Mouse (Mus musculus) megakaryocyte-erythroid progenitor cell, adult 5-6 weeks (primary cell): ENCODE results near the gene Ypel4. TPM values are rescaled to one million over a fixed set of nuclear protein-coding genes. Genes with fewer than 3 reads are reported as not detected.
"Not testable (repeated sequence)": the region's sequence is repeated elsewhere in the genome, so short reads cannot be mapped to it uniquely, and the experiment has no call there.

ENCODE experiments used
- ATAC-seq: replicated peaks from 2 replicates; pipeline ENCODE4 v1.8.0; 2016; ENCODE audit warnings: mild to moderate bottlenecking, inconsistent platforms; ENCODE audit not compliant: severe bottlenecking, poor library complexity, low FRiP score, low TSS enrichment
- total RNA-seq, 2 experiments: library from RNA; stranded (forward) in 1 of 2; stranded (reverse) in 1 of 2; fragments of 200-1000, 215-1000 nt in 1 of 2; fragments of >200 nt in 1 of 2; fragmentation: Nextera tagmentation in 1 of 2; gene quantifications; 2 replicates each; pipeline ENCODE4 v1.2.3; 2014 to 2017

Ypel4 gene
- total RNA-seq, 2 experiments from 2014 or later = 0.39 to 3.7 TPM

GRCm38 (mm10) chr2:84726716-84727115, 7.1 kb upstream of the Ypel4 start:
- ATAC-seq = no peak

GRCm38 (mm10) chr2:84727172-84727858, 6.5 kb upstream of the Ypel4 start, which contains the start of gene Clp1:
TSS of gene Clp1 (minus strand) at chr2:84727350.
- peak; percentile 97 for ATAC-seq

- ATAC-seq = not testable (repeated sequence)
Observed at GRCm38 (mm10) chr2:84728191-84728590, 5.7 kb upstream of the Ypel4 start.

- no peak for ATAC-seq
Observed at GRCm38 (mm10) chr2:84731206-84731605, 2.7 kb upstream of the Ypel4 start.

GRCm38 (mm10) chr2:84732394-84732793, 1.5 kb upstream of the Ypel4 start:
- ATAC-seq = no peak

- no peak for ATAC-seq
Observed at GRCm38 (mm10) chr2:84734351-84734864, 550 bp downstream of the Ypel4 start.

- ATAC-seq = no peak
Observed at GRCm38 (mm10) chr2:84734919-84735318, 1.1 kb downstream of the Ypel4 start.

GRCm38 (mm10) chr2:84735346-84735920, 1.6 kb downstream of the Ypel4 start:
- peak; percentile 91 for ATAC-seq

- ATAC-seq = no peak
Observed at GRCm38 (mm10) chr2:84736312-84737161, 2.7 kb downstream of the Ypel4 start.

- no peak for ATAC-seq
Observed at GRCm38 (mm10) chr2:84737451-84737925, 3.6 kb downstream of the Ypel4 start.

GRCm38 (mm10) chr2:84738271-84738911, 4.5 kb downstream of the Ypel4 start:
- no peak for ATAC-seq

- ATAC-seq = peak; percentile 29; the same call in 1 of the 2 replicates
Observed at GRCm38 (mm10) chr2:84740608-84741333, 6.9 kb downstream of the Ypel4 start.

- ATAC-seq = no peak
Observed at GRCm38 (mm10) chr2:84741841-84742450, 8.1 kb downstream of the Ypel4 start.

- ATAC-seq = peak; percentile 35; the same call in 1 of the 2 replicates
Observed at GRCm38 (mm10) chr2:84742451-84743283, 8.8 kb downstream of the Ypel4 start.

GRCm38 (mm10) chr2:84743561-84743960, 9.7 kb downstream of the Ypel4 start, which contains the start of gene Gm19426:
TSS of gene Gm19426 (minus strand) at chr2:84743655.
- peak; percentile 33; the same call in 1 of the 2 replicates for ATAC-seq

- no peak for ATAC-seq
Observed at GRCm38 (mm10) chr2:84744126-84744525, 10.3 kb downstream of the Ypel4 start.

- no peak for ATAC-seq
Observed at GRCm38 (mm10) chr2:84750115-84750514, 16.3 kb downstream of the Ypel4 start.
